Mouse (Mus musculus) stomach, postnatal 0 days (tissue): Measurements from ENCODE around the gene Pick1. TPM values are rescaled to one million over a fixed set of nuclear protein-coding genes. Genes with fewer than 3 reads are reported as not detected.

Experiments
- ATAC-seq: fragments of 200-750 bp; cut with Nextera tagmentation; 2 replicates; pipeline ENCODE4 v1.8.0; 2017; ENCODE audit not compliant: low FRiP score, low TSS enrichment
- DNase-seq: peaks from one replicate; pipeline ENCODE4 v3.0.0-alpha.2; 2016; ENCODE audit warnings: low spot score
- H3K27ac ChIP-seq: fragments of 300-500 bp; sonication (generic); replicated peaks from 2 replicates; pipeline ENCODE4 v1.5.1; 2014; ENCODE audit warnings: mild to moderate bottlenecking, control low read depth
- H3K27me3 ChIP-seq: fragments of 300-500 bp; sonication (generic); 2 replicates; pipeline ENCODE4 v1.6.1; 2014; ENCODE audit warnings: low read length; ENCODE audit not compliant: control insufficient read depth, insufficient read depth
- H3K36me3 ChIP-seq: fragments of 300-500 bp; sonication (generic); 2 replicates; pipeline ENCODE4 v1.6.1; 2014; ENCODE audit warnings: low read length, mixed read lengths; ENCODE audit not compliant: control insufficient read depth, insufficient read depth
- H3K4me1 ChIP-seq: fragments of 300-500 bp; sonication (generic); replicated peaks from 2 replicates; pipeline ENCODE4 v1.6.1; 2014; ENCODE audit warnings: antibody characterized with exemption; ENCODE audit not compliant: control insufficient read depth, insufficient read depth
- H3K4me2 ChIP-seq: fragments of 300-500 bp; sonication (generic); replicated peaks from 2 replicates; pipeline ENCODE4 v1.6.1; 2014; ENCODE audit warnings: low read depth, mild to moderate bottlenecking, control low read depth, moderate library complexity
- H3K4me3 ChIP-seq: fragments of 300-500 bp; sonication (generic); 2 replicates; pipeline ENCODE4 v1.5.1; 2014; ENCODE audit warnings: low read depth, low read length, control low read depth
- H3K9ac ChIP-seq: fragments of 300-500 bp; sonication (generic); 2 replicates; pipeline ENCODE4 v1.6.1; 2014; ENCODE audit warnings: mild to moderate bottlenecking, low read length, control low read depth, mixed read lengths
- H3K9me3 ChIP-seq: fragments of 300-500 bp; sonication (generic); 2 replicates; pipeline ENCODE4 v1.6.1; 2016; ENCODE audit warnings: low read length; ENCODE audit not compliant: control insufficient read depth
- CTCF ChIP-seq: IDR thresholded peaks from 2 replicates; pipeline ENCODE4 v1.5.1; 2016; ENCODE audit warnings: antibody characterized with exemption, low read depth, mild to moderate bottlenecking, moderate library complexity
- EP300 ChIP-seq: optimal IDR thresholded peaks from 2 replicates; pipeline ENCODE3; 2016; ENCODE audit warnings: antibody characterized with exemption
- WGBS: fragments of 180-500 bp; shearing (Covaris S2); extraction: QIAGEN DNeasy Blood & Tissue Kit; methylation state at CpG from one replicate; pipeline ENCODE4 v1.1.7; 2014; 5-methylcytosine and 5-hydroxymethylcytosine counted together
- polyA plus RNA-seq: library from polyadenylated mRNA; unstranded; fragments of >200 nt; fragmentation: Nextera tagmentation; extraction: Ambion mirVana; gene quantifications from 2 replicates; pipeline ENCODE4 v1.2.1, GENCODE M21; 2015

Gene Pick1
- polyA plus RNA-seq, 1 experiment from 2014 or later, result 26.7 TPM

- H3K27me3 ChIP-seq, result no peaks in the 10 kb centered on the region
- no peak overlapping the region for H3K9ac ChIP-seq
- no peak overlapping the region for H3K4me2 ChIP-seq
- no peak for ATAC-seq
- DNase-seq, result no peak
- H3K9me3 ChIP-seq, result no peaks in the 10 kb centered on the region
- H3K27ac ChIP-seq, result no peak overlapping the region
- WGBS, result 76% methylated on average over 7 of the region's 7 CpGs
- no peak overlapping the region for H3K4me3 ChIP-seq
- TF ChIP-seq EP300, result no peak
- TF ChIP-seq CTCF, result no peak
- H3K4me1 ChIP-seq, result peaks cover 4% of the 10 kb centered on the region; the same call in 1 of the 2 replicates
- H3K36me3 ChIP-seq, result no peaks in the 10 kb centered on the region; the same call in 1 of the 2 replicates
These were observed 57.2 kb downstream of the Pick1 start for GRCm38 (mm10) chr15:79286141-79286540.

GRCm38 (mm10) chr15:79287091-79287490 lies 58.1 kb downstream of the Pick1 start:
- Histone ChIP-seq H3K9me3 (no peaks in the 10 kb centered on the region), H3K4me1 (no peaks in the 10 kb centered on the region), H3K36me3 (no peaks in the 10 kb centered on the region; the same call in 1 of the 2 replicates), H3K4me3 (no peak overlapping the region), H3K9ac (no peak overlapping the region), H3K4me2 (no peak overlapping the region), H3K27ac (no peak overlapping the region), H3K27me3 (no peaks in the 10 kb centered on the region)
- 94% methylated on average over 7 of the region's 7 CpGs for WGBS
- ATAC-seq (no peak), DNase-seq (no peak)
- TF ChIP-seq CTCF, result no peak
- no peak for TF ChIP-seq EP300

- ATAC-seq, result no peak
- H3K4me1 ChIP-seq, result no peaks in the 10 kb centered on the region
- 69% methylated on average over 3 of the region's 3 CpGs for WGBS
- TF ChIP-seq EP300, result no peak
- no peak for TF ChIP-seq CTCF
- no peak overlapping the region for H3K4me2 ChIP-seq
- no peak overlapping the region for H3K4me3 ChIP-seq
- no peak overlapping the region for H3K9ac ChIP-seq
- DNase-seq, result no peak
- H3K27ac ChIP-seq, result 0 out of 2 replicates have a peak overlapping the region, but pooled peaks have one; percentile 24
- H3K9me3 ChIP-seq, result no peaks in the 10 kb centered on the region
- H3K27me3 ChIP-seq, result no peaks in the 10 kb centered on the region
- H3K36me3 ChIP-seq, result no peaks in the 10 kb centered on the region; the same call in 1 of the 2 replicates
These were observed 59.4 kb downstream of the Pick1 start for GRCm38 (mm10) chr15:79288387-79288786.

GRCm38 (mm10) chr15:79289441-79289840 lies 60.5 kb downstream of the Pick1 start:
- WGBS, result 84% methylated on average over 12 of the region's 12 CpGs
- H3K4me3 ChIP-seq, result no peak overlapping the region
- no peak overlapping the region for H3K27ac ChIP-seq
- H3K9ac ChIP-seq, result no peak overlapping the region
- H3K9me3 ChIP-seq, result no peaks in the 10 kb centered on the region
- no peak overlapping the region for H3K4me2 ChIP-seq
- DNase-seq, result no peak
- H3K27me3 ChIP-seq, result no peaks in the 10 kb centered on the region
- ATAC-seq, result no peak
- H3K36me3 ChIP-seq, result no peaks in the 10 kb centered on the region; the same call in 1 of the 2 replicates
- no peaks in the 10 kb centered on the region for H3K4me1 ChIP-seq
- TF ChIP-seq CTCF (no peak), EP300 (no peak)

GRCm38 (mm10) chr15:79290340-79290739 lies 61.4 kb downstream of the Pick1 start:
- Histone ChIP-seq H3K27ac (no peak overlapping the region), H3K9me3 (no peaks in the 10 kb centered on the region)

GRCm38 (mm10) chr15:79292779-79293178 lies 63.8 kb downstream of the Pick1 start:
- Histone ChIP-seq H3K36me3 (no peaks in the 10 kb centered on the region), H3K4me3 (no peak overlapping the region), H3K4me2 (no peak overlapping the region), H3K9me3 (no peaks in the 10 kb centered on the region), H3K9ac (no peak overlapping the region), H3K4me1 (no peaks in the 10 kb centered on the region), H3K27ac (no peak overlapping the region), H3K27me3 (no peaks in the 10 kb centered on the region)
- 72% methylated on average over 9 of the region's 9 CpGs for WGBS
- no peak for DNase-seq
- no peak for ATAC-seq
- no peak for TF ChIP-seq CTCF
- no peak for TF ChIP-seq EP300

More at GRCm38 (mm10) chr15:79290340-79290739, 61.4 kb downstream of the Pick1 start:
- Histone ChIP-seq H3K36me3 (no peaks in the 10 kb centered on the region; the same call in 1 of the 2 replicates), H3K27me3 (no peaks in the 10 kb centered on the region), H3K9ac (no peak overlapping the region), H3K4me1 (no peaks in the 10 kb centered on the region), H3K4me3 (no peak overlapping the region), H3K4me2 (no peak overlapping the region)
- 86% methylated on average over 3 of the region's 3 CpGs for WGBS
- DNase-seq (no peak), ATAC-seq (no peak)
- peak; percentile 47 for TF ChIP-seq CTCF
- no peak for TF ChIP-seq EP300
